Mouse (Mus musculus): ENCODE measurements around the gene Pth2.
"Not testable (repeated sequence)": the region's sequence is repeated elsewhere in the genome, so short reads cannot be mapped to it uniquely, and the experiment has no call there.

Gene Pth2

DNA sequence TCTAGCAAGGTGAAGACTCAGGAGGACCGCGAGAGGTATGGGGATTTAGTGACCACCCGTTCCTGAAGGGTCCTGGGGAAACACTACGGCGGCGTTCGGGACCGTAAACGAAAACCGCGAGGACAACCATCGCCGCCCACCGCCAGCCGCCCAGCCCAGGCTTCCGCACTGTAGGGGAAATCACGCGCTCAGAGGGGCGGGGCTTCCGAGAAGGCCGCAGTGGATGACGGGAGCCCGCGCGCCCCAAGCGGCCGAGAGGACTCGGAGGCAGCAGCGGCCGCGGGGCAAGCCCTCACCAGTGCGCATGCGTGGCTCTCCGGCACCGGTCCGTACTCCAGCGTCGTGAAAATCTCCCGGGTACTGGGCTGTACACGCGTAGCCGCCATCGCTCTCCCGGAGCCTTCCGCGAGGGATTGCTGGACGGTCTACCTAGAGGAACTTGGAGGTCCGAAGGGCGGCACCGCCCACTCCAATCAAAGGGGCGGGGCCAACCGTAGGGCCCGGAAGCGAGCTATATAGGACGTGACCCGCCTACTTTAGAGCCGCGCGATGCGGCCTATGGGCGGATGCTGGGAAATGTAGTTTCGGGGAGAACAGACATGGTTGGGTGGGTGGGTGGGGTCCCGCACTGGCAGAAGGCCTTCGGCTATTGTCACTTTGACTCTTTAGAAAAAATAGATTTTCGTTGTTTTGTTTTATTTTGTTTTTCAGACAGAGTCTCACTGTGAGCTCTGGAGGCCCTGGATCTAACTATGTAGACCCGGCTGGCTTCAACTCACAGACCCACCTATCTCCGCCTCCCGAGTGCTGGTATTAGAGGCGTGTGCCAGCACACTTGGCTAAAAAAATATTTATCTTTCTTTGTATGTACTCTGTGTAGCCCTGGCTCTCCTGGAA lies 26.5 kb upstream of the Pth2 start, which contains the start of the genes Pih1d1 and Aldh16a1:
Gene Pih1d1, plus strand, starts transcription at position 208 of the 897 bp plus-strand sequence.
Gene Aldh16a1, minus strand, starts transcription at position 489 of the 897 bp plus-strand sequence.
- DNase-seq = peak; percentile 97

DNA sequence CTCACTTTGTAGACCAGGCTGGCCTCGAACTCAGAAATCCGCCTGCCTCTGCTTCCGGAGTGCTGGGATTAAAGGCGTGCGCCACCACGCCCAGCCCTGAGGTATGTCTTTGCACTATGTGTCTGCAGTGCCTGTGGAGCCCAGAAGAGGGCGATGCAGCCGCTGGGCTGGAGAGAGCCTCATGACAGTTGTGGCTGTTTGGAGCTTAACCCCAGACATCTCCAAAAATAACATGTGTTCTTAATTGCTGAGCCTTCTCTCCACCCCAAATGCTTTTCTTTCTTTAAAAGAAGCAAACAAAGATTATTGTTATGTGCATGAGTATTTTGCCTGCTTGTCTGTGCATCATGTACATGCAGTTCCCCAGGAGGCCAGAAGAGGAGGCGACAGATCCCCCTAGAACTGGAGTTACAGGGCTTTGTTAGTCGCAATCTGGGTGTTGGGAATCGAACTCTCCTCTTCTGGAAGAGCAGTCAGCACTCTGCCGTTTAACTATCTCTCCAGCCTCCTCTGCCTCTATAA lies 25.7 kb upstream of the Pth2 start:
- peak; percentile 66 for DNase-seq

DNA sequence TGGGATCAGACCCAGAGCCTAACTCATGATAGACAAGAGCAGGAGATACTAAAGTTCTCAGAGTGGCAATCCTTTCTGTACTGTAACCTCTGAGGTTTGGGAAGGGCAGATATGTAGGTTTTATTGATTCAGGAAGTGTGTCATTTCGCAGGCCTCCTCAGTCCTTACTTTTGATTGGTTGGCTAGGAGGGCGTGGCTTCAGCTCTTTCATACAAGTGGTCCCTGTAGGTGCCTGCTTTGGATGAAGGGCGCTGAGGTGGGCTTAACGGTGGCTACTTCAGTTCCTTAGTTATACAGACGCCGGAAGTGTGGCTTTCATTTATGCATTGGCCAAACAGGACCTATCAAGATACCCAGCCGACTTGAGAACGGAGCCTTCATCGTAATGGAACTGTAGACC lies 25.2 kb upstream of the Pth2 start:
- no peak for DNase-seq

DNA sequence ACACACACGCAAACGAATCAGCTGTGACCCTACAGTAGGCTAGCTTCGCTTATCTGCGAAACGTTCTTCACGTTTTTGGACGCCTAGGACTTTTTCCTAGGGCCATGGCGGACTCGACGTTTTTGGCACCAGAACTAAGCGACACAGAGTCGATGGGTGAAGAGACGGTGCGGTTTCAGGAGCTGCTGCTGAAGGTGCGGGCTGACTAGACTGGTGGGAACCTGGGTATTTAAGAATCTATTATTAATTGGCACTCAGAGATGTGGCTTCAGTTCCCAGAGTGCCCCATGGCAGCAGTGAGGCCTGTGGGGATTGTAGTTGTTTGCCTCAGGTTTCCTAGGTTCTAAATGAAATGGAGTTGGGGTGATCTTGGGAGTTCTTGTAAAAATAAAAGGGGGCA lies 24.6 kb upstream of the Pth2 start:
- DNase-seq = no peak

DNA sequence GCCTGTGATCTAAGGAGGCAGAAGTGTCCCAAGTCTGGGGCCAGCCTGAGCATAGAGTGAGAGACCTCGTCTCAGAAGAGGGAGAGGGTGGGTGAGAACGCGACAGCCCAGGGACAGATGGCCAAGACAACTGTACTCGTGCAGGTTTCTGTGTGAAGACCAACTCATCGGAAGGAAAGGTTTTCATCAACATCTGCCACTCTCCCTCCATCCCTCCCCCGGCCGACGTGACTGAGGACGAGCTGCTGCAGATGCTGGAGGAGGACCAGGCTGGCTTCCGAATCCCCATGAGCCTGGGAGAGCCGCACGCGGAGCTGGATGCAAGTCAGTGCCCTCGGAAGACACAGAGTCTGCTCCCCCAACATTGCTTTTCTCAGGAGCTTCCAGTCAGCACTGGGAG lies 23.3 kb upstream of the Pth2 start:
- DNase-seq = no peak

DNA sequence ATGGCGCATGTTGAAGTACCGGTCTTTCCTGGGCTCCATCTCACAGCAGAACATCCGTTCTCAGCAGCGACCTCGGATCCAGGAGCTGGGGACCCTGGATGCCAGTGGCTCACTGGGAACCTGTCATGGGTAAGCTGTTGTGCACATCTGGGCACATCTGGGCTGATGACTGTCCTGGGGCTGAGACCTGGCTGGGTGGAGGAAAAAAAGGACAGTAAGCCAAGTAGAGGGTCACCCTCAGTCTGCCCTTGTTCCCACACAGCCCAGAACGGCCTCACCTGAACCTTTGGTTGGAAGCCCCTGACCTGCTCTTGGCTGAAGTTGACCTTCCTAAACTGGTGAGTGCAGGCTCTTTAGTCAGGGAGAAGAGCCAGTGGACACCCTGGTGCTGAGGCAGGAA lies 21.8 kb upstream of the Pth2 start:
- DNase-seq = no peak

DNA sequence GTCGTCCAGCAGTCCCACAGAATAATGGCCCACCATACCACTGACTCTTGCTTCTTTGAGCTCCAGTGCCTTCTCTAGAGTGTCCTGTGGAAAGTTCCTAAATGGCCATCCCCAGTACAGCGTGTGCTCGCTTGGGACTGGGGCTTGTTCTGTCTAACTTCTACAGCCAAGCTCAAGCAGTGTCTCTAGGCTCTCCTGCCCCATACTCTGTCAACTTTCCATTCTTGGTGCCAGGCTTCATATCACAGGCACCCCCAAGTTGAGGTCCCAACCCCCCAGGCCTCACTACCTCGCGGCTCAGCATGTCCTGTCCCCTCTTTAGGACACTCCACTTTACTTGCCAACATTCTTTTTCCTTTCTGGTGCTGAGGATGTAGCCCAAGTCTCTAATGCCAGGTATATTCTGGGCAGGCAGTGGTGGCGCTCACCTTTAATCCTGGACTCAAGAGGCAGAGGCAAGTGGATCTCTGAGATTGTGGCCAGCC lies 20.4 kb upstream of the Pth2 start:
- no peak for DNase-seq

DNA sequence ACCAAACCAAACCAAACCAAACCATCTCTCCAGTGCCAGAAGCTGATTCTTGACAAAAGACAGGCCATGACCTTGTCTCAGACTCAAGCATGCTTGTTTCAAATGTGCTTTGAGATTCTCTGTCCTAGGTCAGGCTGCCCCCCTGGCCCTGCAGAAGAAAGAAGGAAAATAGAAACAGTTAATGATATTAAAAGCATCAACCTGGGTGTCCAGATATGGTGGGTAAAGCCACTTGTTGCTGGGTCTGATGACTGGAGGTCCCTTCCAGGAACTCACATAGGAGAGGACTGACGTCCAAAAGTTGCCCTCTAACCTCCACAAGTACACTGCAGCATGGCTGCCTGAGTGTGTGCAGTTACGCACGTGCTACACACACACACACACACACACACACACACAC lies 19.9 kb upstream of the Pth2 start:
- no peak for DNase-seq

DNA sequence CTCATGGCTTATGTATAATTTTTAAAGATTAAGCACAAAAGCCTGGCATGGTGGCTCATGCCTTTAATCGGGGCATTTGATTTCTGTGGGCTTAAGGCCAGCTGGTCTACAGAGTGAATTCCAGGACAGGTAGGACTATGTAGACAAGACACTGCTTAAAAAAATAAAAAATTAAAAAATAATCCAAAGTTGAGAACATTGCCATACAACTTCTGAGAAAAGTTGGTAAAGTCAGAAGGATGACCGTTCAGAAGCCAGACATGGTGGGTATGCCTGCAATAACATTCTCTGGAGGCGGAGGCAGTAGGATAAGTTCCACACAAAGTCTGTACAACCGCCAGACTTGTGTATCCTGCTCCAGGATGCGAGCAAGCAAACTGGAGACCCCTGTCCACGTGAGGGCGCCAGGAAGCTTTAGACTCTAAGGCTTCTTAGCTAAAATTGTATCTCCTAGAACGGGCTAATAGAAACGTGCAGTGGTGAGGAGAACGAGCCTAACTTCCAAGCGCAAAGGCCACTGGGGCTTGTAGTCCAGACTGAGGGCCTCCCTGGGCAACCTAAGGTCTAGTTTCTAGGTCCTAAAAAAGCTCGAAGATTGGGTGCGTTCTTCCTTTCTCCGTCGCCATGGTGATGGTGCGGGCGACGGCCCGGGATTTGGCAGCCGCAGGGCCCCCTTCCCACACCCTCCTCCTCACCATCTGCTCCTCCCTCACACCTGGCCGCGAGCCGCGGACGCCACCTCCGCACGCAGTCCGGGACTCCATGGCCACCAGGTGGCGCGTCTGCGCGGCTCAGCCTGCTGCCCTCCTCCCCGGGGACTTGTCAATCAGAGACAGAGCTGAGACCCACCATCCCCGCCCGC lies 19.0 kb upstream of the Pth2 start:
- DNase-seq = peak; percentile 95

DNA sequence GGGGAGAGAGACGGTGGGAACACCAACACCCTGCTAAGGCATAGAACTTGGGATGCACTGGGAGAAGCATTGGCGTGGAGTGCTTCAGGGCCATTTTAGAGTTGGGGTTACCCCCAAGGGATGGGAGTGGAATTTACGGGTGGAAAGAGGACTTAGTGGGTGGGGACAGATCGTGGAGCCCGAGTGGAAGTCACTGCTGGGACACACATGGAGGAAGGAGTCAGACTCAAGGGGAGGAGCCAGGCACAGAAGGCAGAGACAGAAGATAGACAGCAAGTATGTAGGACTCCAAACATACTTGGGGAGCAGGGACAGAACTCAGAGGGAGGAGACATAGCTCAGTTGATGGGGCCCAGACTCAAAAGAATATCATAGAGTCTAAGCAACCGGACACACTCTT lies 18.2 kb upstream of the Pth2 start:
- DNase-seq = peak; percentile 57

DNA sequence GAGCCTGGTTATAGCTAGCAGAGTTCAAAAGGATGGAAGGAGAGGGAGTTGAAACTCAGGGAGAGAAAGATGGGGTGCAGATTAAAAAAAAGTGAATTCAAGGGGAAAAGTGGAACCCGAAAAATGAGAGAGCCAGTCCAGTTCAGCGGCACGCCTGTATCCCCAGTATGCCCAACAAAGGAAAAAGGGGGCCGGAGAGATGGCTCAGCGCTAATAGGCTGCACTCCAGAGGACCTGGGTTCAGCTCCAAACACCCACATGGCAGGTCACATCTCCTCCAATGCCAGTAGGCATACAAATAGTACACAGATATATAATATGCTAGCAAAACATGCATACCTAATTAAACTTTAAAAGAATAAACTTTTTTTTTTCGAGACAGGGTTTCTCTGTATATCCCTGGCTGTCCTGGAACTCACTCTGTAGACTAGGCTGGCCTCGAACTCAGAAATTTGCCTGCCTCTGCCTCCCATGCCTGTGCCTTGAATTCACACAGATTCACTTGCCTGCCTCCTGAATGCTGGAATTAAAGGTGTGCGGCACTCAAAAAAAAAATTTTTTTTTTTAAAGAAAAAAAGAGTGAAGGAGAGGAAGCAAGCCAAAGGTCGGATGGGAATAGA lies 17.7 kb upstream of the Pth2 start:
- DNase-seq = no peak

DNA sequence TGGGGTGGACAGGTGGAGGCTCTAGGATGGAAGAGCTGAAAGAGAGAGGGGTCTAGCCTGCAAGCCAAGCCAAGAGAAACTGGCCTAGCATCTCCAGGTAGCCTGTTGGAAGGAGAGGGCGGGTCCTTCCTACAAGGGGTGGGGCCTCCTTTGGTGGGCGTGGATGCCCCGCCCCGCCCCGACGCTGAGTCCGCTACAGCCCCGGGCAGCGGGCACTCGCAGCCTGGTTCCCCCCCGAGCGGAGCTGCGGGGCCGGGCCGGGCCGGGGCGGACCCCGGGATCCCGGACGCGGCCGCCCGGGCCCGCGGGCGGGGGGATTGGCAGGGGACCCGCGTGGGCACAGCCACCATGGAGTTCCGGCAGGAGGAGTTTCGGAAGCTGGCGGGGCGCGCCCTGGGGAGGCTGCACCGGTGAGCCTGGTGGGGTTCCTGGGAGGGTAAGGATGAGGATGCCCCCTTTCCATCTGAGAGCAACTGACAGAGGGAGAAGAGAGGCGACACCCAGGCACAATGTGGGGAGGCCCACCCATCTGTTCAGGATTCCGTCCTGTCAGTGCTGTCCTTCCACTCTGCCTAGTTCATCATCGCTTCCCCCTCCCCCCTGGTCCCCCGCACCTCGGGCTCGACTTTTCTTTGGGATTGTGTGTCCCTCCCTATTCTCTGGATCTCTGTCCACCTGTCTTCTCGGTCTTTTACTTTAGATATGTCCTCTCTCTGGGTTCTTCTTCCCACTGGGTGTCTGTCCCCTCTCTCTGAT lies 16.9 kb upstream of the Pth2 start, which contains the start of gene Slc17a7:
Gene Slc17a7, plus strand, starts transcription at position 215 of the 756 bp plus-strand sequence.
- peak; percentile 61 for DNase-seq

DNA sequence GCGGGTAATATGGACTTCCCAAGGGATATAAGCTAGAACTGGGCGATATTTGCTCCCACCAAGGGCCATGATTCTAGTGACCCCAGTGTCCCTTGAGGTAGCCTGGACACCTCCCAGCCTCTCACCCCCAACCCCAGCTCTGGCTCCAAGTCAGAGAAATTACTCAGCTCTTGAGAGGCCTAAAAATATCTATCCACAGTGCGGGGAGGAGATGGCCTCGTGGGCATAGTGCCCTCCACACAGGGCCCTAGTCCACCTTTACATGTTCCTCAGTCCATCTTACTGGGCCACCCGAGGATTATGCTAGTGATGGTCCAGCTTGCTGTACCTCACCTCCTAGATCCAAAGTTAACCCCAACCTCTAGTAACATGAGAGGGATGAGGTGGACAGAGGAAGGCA lies 16.0 kb upstream of the Pth2 start:
- DNase-seq = no peak

DNA sequence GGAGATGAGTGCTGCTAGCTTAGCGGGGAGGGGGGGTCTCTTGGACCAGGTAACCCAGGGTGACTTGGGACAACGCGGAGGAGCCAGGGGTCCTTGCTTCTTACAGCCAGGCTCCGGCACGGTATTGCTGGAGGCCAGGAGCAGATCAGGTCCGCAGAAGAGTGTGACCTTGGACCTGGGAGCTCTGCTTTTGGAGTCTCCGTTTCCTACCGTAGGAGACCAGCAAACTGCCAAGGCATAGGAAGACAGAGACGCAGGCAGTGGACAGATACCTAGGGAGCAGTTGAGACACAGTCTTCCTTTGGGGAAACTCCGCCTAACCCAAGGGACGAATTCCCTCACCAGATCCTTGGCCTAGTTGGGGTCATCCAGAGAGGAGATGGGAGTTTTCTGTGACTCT lies 15.1 kb upstream of the Pth2 start:
- DNase-seq = no peak

DNA sequence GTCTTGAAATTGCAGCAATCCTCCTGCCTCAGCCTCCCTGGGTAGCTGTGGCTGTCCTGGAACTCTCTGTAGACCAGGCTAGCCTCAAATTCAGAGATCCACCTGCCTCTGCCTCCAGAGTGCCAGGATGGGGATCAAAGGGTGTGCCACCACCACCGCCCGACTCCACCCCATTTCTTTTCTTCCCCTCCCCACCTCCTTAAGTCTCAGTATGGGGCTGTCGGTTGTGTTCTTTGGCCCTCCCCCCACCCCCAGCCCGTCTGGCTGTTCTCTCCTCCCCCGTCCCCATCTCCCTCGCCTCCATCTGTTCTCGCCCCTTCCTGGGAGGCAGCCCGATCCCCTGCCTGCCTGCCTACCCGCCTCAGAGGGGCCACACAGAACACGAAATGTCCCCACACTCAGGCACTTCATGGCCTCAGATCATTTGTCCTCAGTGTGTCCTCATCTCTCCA lies 13.8 kb upstream of the Pth2 start:
- DNase-seq = peak; percentile 75

DNA sequence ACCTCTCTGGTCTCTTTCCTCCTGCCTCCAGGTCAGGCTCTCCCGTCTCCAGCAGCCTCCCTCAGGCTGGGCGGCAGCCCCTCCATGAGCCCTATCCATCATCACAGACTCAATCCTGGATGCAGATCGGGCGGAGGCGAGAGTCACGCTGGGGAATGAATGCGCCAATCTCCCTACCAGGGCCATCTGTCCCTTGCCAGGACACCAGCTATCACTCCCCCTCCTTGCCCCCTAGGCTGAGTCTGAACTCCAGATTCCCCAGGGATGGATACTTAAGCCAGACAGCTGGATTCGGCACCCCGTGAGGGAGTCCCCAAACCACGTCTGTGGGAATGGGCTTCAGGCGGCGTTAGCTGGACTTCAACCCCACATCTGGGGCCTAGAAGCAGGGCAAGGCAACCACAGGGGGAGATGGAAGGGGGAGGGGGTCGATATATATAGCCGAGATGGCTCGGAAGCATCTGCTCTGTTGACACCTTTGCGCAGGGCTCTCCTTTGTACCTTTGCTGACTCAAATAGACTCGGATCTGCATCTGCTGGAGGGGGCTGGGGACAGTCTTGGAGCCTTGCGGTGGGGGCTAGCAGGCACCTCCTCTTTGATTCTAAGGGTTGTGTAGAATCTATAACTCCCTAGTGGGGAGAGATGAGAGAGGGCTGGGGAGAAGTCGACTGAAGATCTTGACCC lies 12.9 kb upstream of the Pth2 start:
- peak; percentile 81 for DNase-seq

DNA sequence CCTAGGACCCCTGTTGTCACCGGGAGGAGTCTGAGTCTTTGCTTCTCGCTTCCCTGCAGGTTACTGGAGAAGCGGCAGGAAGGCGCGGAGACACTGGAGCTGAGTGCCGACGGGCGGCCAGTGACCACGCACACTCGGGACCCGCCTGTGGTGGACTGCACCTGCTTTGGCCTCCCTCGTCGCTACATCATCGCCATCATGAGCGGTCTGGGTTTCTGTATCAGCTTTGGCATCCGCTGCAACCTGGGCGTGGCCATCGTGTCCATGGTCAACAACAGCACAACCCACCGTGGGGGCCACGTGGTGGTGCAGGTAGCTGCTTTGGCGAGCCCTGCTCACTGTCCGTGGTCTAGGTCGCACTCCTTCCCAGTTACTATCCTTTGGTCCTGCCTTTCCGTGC lies 12.1 kb upstream of the Pth2 start:
- no peak for DNase-seq

DNA sequence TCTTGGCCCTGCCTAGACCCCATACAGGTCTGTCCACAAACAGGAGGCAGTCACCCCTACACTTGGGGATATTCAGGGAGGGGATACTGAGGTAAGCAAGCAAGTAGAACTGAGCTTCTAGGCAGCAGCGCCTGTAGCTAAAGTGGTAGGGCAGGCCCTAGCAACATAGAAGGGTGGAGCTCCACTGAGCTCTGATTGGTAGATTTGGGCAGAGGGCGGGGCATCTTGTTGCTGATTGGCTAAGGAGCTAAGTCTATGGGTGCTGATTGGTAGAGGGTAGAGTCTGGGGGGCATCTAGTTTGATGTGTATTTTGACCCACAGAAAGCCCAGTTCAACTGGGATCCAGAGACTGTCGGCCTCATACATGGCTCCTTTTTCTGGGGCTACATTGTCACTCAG lies 11.3 kb upstream of the Pth2 start:
- peak; percentile 83 for DNase-seq

DNA sequence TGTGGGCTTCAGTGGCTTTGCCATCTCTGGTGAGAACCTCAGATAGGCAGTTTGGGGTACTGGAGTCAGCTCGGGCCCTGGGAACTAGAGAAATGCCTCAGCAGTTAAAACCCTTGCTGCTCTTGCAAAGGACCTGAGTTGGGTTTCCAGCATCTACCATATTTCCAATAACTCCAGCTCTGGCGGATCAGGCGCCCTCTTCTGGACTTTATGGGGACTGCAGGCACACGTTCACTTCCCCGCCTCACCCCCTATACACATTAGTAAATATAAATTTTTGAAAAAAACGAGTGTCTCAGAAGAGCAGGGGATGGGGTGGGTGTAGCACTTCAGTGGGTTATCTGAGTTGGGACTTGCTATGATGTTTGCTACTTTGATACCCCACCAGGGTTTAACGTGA lies 7.8 kb upstream of the Pth2 start:
- no peak for DNase-seq

DNA sequence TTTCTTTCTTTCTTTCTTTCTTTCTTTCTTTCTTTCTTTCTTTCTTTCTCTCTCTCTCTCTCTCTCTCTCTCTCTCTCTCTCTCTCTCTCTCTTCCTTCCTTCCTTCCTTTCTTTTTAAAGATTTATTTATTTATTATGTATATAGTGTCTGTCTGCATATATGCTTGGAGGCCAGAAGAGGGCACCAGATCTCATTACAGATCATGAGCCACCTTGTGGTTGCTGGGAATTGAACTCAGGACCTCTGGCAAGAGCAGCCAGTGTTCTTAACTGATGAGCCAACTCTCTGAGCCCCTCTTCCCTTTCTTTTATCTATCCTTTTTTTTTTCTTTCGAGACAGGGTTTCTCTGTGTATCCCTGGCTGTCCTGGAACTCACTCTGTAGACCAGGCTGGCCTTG lies 7.0 kb upstream of the Pth2 start:
- not testable (repeated sequence) for DNase-seq

DNA sequence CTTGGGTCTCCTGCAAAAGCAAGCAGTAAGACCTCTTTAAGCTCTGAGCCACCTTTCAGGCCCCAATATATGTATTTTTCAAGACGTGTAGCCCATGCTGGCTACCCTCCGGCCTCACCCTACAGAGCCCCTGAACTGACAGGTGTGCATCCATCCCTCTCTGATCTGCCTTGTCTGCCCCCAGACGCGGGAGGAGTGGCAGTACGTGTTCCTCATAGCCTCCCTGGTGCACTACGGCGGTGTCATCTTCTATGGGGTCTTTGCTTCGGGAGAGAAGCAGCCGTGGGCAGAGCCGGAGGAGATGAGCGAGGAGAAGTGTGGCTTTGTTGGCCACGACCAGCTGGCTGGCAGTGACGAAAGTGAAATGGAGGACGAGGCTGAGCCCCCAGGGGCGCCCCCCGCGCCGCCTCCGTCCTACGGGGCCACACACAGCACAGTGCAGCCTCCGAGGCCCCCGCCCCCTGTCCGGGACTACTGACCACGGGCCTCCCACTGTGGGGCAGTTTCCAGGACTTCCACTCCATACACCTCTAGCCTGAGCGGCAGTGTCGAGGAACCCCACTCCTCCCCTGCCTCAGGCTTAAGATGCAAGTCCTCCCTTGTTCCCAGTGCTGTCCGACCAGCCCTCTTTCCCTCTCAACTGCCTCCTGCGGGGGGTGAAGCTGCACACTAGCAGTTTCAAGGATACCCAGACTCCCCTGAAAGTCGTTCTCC lies 6.1 kb upstream of the Pth2 start:
- DNase-seq = no peak
